Mouse (Mus musculus): ENCODE measurements at regions not wholly inside any gene's neighbourhood (a gene's known extent, or its start where the extent isn't known, plus 50 kb on each side); places are given as distances from the start of the nearest gene placed in this dataset.

- TF ChIP-seq EP300 (IDR thresholded peaks at IDR 0.05; ENCODE audit: low read depth) (no peak), CTCF (IDR thresholded peaks at IDR 0.05; ENCODE audit: low read depth) (no peak)
Observed at GRCm38 (mm10) chr5:53373315-53373714, 92.6 kb upstream of the Rbpj start.
